Mouse (Mus musculus) embryonic facial prominence, embryonic 12.5 days (tissue): ENCODE data around the gene Hsp90b1. TPM values are rescaled to one million over a fixed set of nuclear protein-coding genes. Genes with fewer than 3 reads are reported as not detected.

Source experiments
- ATAC-seq: fragments of 200-750 bp; cut with Nextera tagmentation; 2 replicates; pipeline ENCODE4 v1.8.0; 2017; ENCODE audit not compliant: insufficient number of reproducible peaks, insufficient read depth, low FRiP score, low TSS enrichment
- H3K27ac ChIP-seq: fragments of 300-500 bp; sonication (generic); 2 replicates; pipeline ENCODE4 v1.5.1; 2016; ENCODE audit warnings: mild to moderate bottlenecking
- H3K27me3 ChIP-seq: fragments of 300-500 bp; sonication (generic); 2 replicates; pipeline ENCODE4 v1.6.1; 2016; ENCODE audit warnings: mild to moderate bottlenecking, moderate library complexity
- H3K36me3 ChIP-seq: fragments of 300-500 bp; sonication (generic); 2 replicates; pipeline ENCODE4 v1.6.1; 2016; ENCODE audit warnings: mild to moderate bottlenecking
- H3K4me1 ChIP-seq: fragments of 300-500 bp; sonication (generic); 2 replicates; pipeline ENCODE4 v1.6.1; 2016
- H3K4me2 ChIP-seq: fragments of 300-500 bp; sonication (generic); replicated peaks from 2 replicates; pipeline ENCODE4 v1.6.1; 2016; ENCODE audit warnings: mild to moderate bottlenecking, moderate library complexity
- H3K4me3 ChIP-seq: fragments of 300-500 bp; sonication (generic); 2 replicates; pipeline ENCODE4 v1.5.1; 2016; ENCODE audit warnings: mild to moderate bottlenecking
- H3K9ac ChIP-seq: fragments of 300-500 bp; sonication (generic); 2 replicates; pipeline ENCODE4 v1.6.1; 2016; ENCODE audit warnings: mild to moderate bottlenecking, moderate library complexity
- H3K9me3 ChIP-seq: fragments of 300-500 bp; sonication (generic); 2 replicates; pipeline ENCODE4 v1.6.1; 2016; ENCODE audit warnings: mild to moderate bottlenecking, moderate library complexity
- WGBS: fragments of 180-500 bp; shearing (Covaris S2); methylation state at CpG from one replicate; pipeline ENCODE4 v1.1.7; 2016; 5-methylcytosine and 5-hydroxymethylcytosine counted together
- polyA plus RNA-seq: library from polyadenylated mRNA; unstranded; fragments of >200 nt; fragmentation: Nextera tagmentation; extraction: Ambion mirVana; gene quantifications from 2 replicates; pipeline ENCODE4 v1.2.1, GENCODE M21; 2016

Hsp90b1 gene
- 615 and 661 TPM in 2 replicates for polyA plus RNA-seq

GRCm38 (mm10) chr10:86705318-86705921 is at the start of gene Hsp90b1, which contains the start of gene Ttc41:
Hsp90b1 (minus strand) TSS chr10:86705509.
Ttc41 (plus strand) TSS chr10:86705811.
- ATAC-seq: peak; percentile 99

GRCm38 (mm10) chr10:86744306-86744705 is 39.0 kb upstream of the Hsp90b1 start:
- no peaks in the 10 kb centered on the region for H3K36me3 ChIP-seq
- H3K4me2 ChIP-seq: no peak overlapping the region
- ATAC-seq: no peak
- no peaks in the 10 kb centered on the region for H3K4me1 ChIP-seq
- H3K9me3 ChIP-seq: no peaks in the 10 kb centered on the region
- no peak overlapping the region for H3K9ac ChIP-seq
- H3K27ac ChIP-seq: no peak overlapping the region
- WGBS: 90% methylated on average over 7 of the region's 7 CpGs
- no peak overlapping the region for H3K4me3 ChIP-seq
- H3K27me3 ChIP-seq: no peaks in the 10 kb centered on the region

More at GRCm38 (mm10) chr10:86705318-86705921, at the start of gene Hsp90b1, which contains the start of gene Ttc41:
- WGBS: under 1% methylated on average over 51 of the region's 51 CpGs
- Histone ChIP-seq H3K36me3 (peaks cover 26% of the 10 kb centered on the region), H3K4me3 (peak within 1 kb of the TSS; percentile 95), H3K9me3 (no peaks in the 10 kb centered on the region), H3K9ac (peak within 1 kb of the TSS; percentile 94), H3K4me1 (peaks cover 35% of the 10 kb centered on the region), H3K4me2 (peak within 1 kb of the TSS; percentile 94), H3K27me3 (no peaks in the 10 kb centered on the region), H3K27ac (peak within 1 kb of the TSS; percentile 94)

- 76% methylated on average over 2 of the region's 2 CpGs for WGBS
- H3K27me3 ChIP-seq: no peaks in the 10 kb centered on the region
- ATAC-seq: no peak
These were observed 37.6 kb upstream of the Hsp90b1 start for GRCm38 (mm10) chr10:86742918-86743317.

DNA sequence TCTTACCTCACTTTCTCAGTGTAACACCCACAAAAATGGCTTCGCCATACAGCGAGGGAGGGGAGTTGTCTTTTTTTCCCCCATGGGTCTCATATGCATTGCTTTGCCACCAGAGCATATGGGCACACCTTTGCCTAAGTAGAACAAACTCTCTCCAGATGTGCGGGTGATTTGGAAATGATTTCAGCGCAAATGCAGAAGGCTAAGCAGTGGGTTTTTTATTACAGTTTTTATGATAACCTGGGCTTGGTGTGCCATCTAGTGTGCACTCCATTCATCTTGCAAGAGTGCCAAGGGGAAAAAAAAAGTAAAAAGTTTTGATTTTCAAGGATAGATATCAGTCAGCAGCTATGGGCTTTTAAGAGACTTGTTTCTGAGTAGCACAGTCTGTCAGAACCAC is 29.7 kb upstream of the Hsp90b1 start:
- no peaks in the 10 kb centered on the region for H3K9me3 ChIP-seq
- 0 out of 2 replicates have a peak, but pooled peaks cover 4% of the 10 kb centered on the region for H3K4me1 ChIP-seq
- H3K27ac ChIP-seq: no peak overlapping the region
- H3K27me3 ChIP-seq: no peaks in the 10 kb centered on the region
- no peak for ATAC-seq
- H3K4me2 ChIP-seq: no peak overlapping the region
- H3K36me3 ChIP-seq: no peaks in the 10 kb centered on the region
- no peak overlapping the region for H3K9ac ChIP-seq
- no peak overlapping the region for H3K4me3 ChIP-seq
- WGBS: 41% methylated on average over 4 of the region's 4 CpGs

More at GRCm38 (mm10) chr10:86742918-86743317, 37.6 kb upstream of the Hsp90b1 start:
- Histone ChIP-seq H3K36me3 (no peaks in the 10 kb centered on the region), H3K4me1 (no peaks in the 10 kb centered on the region), H3K4me2 (no peak overlapping the region), H3K27ac (no peak overlapping the region), H3K4me3 (no peak overlapping the region), H3K9me3 (no peaks in the 10 kb centered on the region), H3K9ac (no peak overlapping the region)

DNA sequence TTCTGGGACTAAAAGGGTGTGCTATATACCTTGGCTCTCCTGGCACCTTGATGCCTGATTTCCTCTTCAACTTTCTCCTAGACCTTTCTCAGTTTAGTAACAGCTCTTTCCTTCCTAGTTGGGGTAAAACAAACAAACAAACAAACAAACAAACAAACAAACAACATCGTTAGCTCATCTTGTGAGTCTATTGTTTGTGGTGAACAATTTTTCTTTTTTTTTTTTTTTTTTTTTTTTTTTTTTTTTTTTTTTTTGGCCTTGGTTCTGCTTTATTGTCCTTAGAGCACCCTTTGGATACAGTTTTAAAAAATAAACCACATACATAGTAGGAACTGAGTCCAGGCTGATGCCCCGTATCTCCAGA is 26.2 kb upstream of the Hsp90b1 start:
- no peak overlapping the region for H3K4me2 ChIP-seq
- no peak for ATAC-seq
- 54% methylated on average over 2 of the region's 2 CpGs for WGBS
- H3K36me3 ChIP-seq: no peaks in the 10 kb centered on the region
- H3K9me3 ChIP-seq: no peaks in the 10 kb centered on the region
- H3K9ac ChIP-seq: no peak overlapping the region
- H3K27ac ChIP-seq: no peak overlapping the region
- peaks cover 16% of the 10 kb centered on the region; the same call in 1 of the 2 replicates for H3K4me1 ChIP-seq
- no peaks in the 10 kb centered on the region for H3K27me3 ChIP-seq
- no peak overlapping the region for H3K4me3 ChIP-seq

GRCm38 (mm10) chr10:86730823-86731499 is 25.7 kb upstream of the Hsp90b1 start:
- Histone ChIP-seq H3K9me3 (no peaks in the 10 kb centered on the region), H3K36me3 (no peaks in the 10 kb centered on the region), H3K4me2 (peak overlapping the region; percentile 53), H3K27me3 (no peaks in the 10 kb centered on the region), H3K4me3 (peak overlapping the region; percentile 37), H3K4me1 (peaks cover 16% of the 10 kb centered on the region; the same call in 1 of the 2 replicates), H3K9ac (peak overlapping the region; percentile 55), H3K27ac (no peak overlapping the region)
- ATAC-seq: 0 out of 2 replicates have a peak, but pooled peaks have one; percentile 32
- WGBS: 6% methylated on average over 22 of the region's 22 CpGs

GRCm38 (mm10) chr10:86728176-86728575 is 22.9 kb upstream of the Hsp90b1 start:
- Histone ChIP-seq H3K9ac (no peak overlapping the region), H3K36me3 (no peaks in the 10 kb centered on the region), H3K27me3 (no peaks in the 10 kb centered on the region), H3K4me3 (no peak overlapping the region), H3K4me2 (peak overlapping the region; percentile 63), H3K27ac (peak overlapping the region; percentile 67; the same call in 1 of the 2 replicates), H3K4me1 (peaks cover 13% of the 10 kb centered on the region; the same call in 1 of the 2 replicates), H3K9me3 (no peaks in the 10 kb centered on the region)
- WGBS: 94% methylated on average over 3 of the region's 3 CpGs
- no peak for ATAC-seq

DNA sequence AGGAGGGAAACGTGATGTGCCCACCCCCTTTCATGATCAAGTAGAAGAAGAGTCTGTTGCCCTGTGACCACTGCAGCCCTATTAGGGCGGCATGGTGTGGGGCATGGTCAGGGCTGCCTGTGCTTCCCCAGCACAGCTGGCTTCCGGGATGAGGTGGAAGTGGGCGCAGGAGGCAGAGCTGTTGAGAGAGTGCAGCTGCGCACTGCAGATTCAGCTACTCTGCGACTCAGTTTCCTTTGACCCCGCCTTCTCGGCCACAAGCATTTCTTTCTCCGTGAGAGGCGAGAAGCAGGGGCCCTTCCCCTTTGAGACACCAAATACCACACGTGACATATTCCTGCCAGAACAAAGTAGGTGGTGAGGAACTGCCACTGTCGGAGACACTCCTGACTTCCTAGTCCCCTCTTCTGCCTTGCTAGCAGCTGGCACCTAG is 22.3 kb upstream of the Hsp90b1 start:
- Histone ChIP-seq H3K9ac (peak overlapping the region; percentile 39; the same call in 1 of the 2 replicates), H3K27me3 (no peaks in the 10 kb centered on the region), H3K27ac (peak overlapping the region; percentile 67), H3K4me2 (peak overlapping the region; percentile 63), H3K4me1 (peaks cover 13% of the 10 kb centered on the region; the same call in 1 of the 2 replicates), H3K36me3 (no peaks in the 10 kb centered on the region), H3K9me3 (no peaks in the 10 kb centered on the region), H3K4me3 (peak overlapping the region; percentile 28)
- ATAC-seq: peak; percentile 73
- 3% methylated on average over 12 of the region's 12 CpGs for WGBS

DNA sequence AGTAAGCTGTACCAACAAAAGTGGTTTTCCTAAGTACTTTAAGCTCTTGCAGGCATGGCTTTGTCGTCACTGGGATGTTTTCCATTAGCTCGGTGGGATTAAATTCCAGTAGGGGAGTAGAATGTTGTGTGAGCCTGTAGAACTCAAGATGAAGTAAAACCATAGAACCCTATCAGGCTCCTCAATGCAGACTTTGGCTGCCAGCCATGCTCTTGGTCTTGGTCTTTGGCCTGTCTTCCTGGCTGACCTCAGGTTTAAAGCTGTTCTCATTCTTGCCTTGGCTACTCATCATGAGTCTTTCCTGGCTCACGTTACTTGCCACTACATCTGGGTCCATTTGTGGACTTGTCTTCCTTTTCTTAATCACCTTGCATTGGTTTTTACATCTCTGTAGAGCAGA is 6.8 kb upstream of the Hsp90b1 start:
- H3K4me3 ChIP-seq: no peak overlapping the region
- H3K27me3 ChIP-seq: no peaks in the 10 kb centered on the region
- WGBS: 60% methylated on average over 3 of the region's 3 CpGs
- no peak overlapping the region for H3K4me2 ChIP-seq
- no peak overlapping the region for H3K9ac ChIP-seq
- H3K36me3 ChIP-seq: no peaks in the 10 kb centered on the region
- 0 out of 2 replicates have a peak overlapping the region, but pooled peaks have one; percentile 17 for H3K27ac ChIP-seq
- ATAC-seq: no peak
- H3K9me3 ChIP-seq: no peaks in the 10 kb centered on the region
- H3K4me1 ChIP-seq: no peaks in the 10 kb centered on the region; the same call in 1 of the 2 replicates

GRCm38 (mm10) chr10:86707134-86707533 is 1.8 kb upstream of the Hsp90b1 start:
- Histone ChIP-seq H3K4me3 (no peak overlapping the region), H3K4me1 (peaks cover 20% of the 10 kb centered on the region), H3K27ac (no peak overlapping the region), H3K9ac (no peak overlapping the region), H3K9me3 (no peaks in the 10 kb centered on the region), H3K4me2 (peak overlapping the region; percentile 61; the same call in 1 of the 2 replicates), H3K36me3 (peaks cover 11% of the 10 kb centered on the region), H3K27me3 (no peaks in the 10 kb centered on the region)
- 93% methylated on average over 3 of the region's 3 CpGs for WGBS
- ATAC-seq: no peak

DNA sequence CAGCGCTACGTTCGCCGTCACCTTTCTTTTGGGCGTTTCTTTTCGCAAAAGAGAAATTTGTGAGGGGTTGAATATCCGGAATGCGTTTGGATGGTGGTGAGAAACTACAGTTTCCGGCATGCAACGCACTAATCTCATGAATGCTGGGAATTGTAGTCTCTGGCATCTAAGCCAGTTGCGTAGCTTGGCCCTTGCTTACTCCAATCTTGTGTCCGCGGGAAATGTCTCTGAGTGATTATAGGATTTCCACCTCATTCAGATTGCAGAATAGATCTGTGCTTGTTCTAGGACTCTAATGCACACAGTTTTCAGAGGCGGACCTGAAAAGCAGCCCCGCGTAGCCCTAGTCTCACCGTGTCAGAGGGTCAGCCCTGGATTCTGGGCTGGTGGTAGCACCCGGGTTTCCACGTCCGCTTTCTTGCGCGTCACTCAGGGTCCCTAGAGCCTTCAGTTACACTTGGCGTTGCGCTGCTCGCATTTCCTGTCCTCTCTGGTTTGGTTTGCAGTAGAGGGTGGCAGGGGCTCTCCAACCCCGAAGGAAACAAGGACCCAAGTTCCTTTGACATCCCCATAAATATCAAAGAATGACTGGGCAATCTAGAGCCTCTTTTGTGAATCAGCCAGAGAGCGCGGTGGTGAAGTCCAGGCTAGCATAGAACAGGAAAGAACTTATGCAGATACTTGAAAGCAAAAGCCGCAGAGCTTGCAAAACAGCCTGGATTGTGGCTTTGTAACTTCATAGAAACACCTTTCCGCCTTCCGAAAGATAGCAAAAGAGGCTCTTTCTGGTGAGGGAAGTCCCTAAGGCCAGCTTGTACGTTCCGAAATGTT is 828 bp upstream of the Hsp90b1 start:
- Histone ChIP-seq H3K27ac (peak overlapping the region; percentile 94), H3K4me3 (peak overlapping the region; percentile 95), H3K27me3 (no peaks in the 10 kb centered on the region), H3K36me3 (peaks cover 19% of the 10 kb centered on the region), H3K9ac (peak overlapping the region; percentile 68), H3K9me3 (no peaks in the 10 kb centered on the region), H3K4me2 (peak overlapping the region; percentile 61), H3K4me1 (peaks cover 28% of the 10 kb centered on the region)
- peak; percentile 88 for ATAC-seq
- WGBS: 4% methylated on average over 33 of the region's 33 CpGs
